Mouse (Mus musculus): Measurements from ENCODE around the gene Crebbp. TPM values are rescaled to one million over a fixed set of nuclear protein-coding genes. Genes with fewer than 3 reads are reported as not detected.

Gene Crebbp
- total and polyA plus RNA-seq, 3 experiments = 5.4 to 18.8 (median 14.7) TPM

DNA sequence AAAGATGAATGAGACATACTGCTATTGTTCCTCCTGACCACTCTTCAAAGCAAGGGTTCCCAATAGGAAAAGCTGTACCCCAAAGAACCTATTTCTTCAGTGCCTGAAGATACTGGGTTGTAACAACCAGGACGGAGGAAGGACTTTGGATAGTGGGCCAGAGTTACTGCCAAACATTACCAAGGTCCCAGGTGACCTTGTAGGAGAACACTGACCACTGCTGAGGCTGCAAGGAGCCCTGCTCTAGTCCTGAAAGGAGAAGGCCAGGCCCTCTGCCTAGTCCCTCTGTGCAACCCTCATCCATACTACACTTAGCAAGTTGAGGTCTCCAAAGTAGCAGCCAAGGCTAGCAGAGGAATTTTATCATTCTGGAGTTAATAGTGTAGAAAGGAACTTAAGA, 60.7 kb downstream of the Crebbp start:
- Histone ChIP-seq H3K27me3 (replicated peaks) (no peaks in the 10 kb centered on the region), H3K79me2 (replicated peaks; ENCODE audit: control insufficient read depth, extremely low read depth, insufficient read depth, poor library complexity, severe bottlenecking) (peaks cover 27% of the 10 kb centered on the region), H3K36me3 (replicated peaks in 1 of 2; ENCODE audit: control insufficient read depth in 1 of 2, insufficient read depth in 1 of 2, low read length in 1 of 2) (peaks cover 19 to 61% of the 10 kb centered on the region in 2 experiments), H3K4me1 (ENCODE audit: control insufficient read depth in 1 of 2, insufficient read depth in 2 of 2) (peaks cover 0 to 42% of the 10 kb centered on the region in 2 experiments; a peak in 2 of 4 replicates), H3K27ac (ENCODE audit: insufficient read depth, low read depth) (no peak overlapping the region), H3K4me2 (ENCODE audit: insufficient read depth, low read depth, poor library complexity, severe bottlenecking) (no peak overlapping the region), H3K9me3 (replicated peaks; ENCODE audit: low read length) (no peaks in the 10 kb centered on the region), H3K4me3 (replicated peaks in 1 of 3; ENCODE audit: low read depth in 2 of 3, low read length in 2 of 3, poor library complexity in 1 of 3) (no peak overlapping the region), H3K9ac (ENCODE audit: insufficient read depth, low read depth) (no peak overlapping the region)
- no peak for DNase-seq (ENCODE audit: extremely low read depth)
- TF ChIP-seq HCFC1 (IDR thresholded peaks at IDR 0.05; ENCODE audit: low read depth, low read length) (no peak), CHD2 (IDR thresholded peaks at IDR 0.05; ENCODE audit: low read length) (no peak), NELFE (IDR thresholded peaks at IDR 0.05; ENCODE audit: low read depth, low read length) (no peak), PAX5 (IDR thresholded peaks at IDR 0.05; ENCODE audit: low read length) (no peak), E2F4 (IDR thresholded peaks at IDR 0.05; ENCODE audit: insufficient replicate concordance, low read depth, low read length) (no peak), POLR2A (IDR thresholded peaks at IDR 0.05; ENCODE audit: low read depth, low read length) (no peak), TCF12 (IDR thresholded peaks at IDR 0.05; ENCODE audit: low read depth, low read length) (no peak), ZMIZ1 (IDR thresholded peaks at IDR 0.05; ENCODE audit: low read depth, low read length) (no peak), CTCF (conservative IDR thresholded peaks at IDR 0.05 in 1 of 2, IDR thresholded peaks at IDR 0.05 in 1 of 2; ENCODE audit: low read depth in 2 of 2, low read length in 2 of 2) (no peak), BHLHE40 (IDR thresholded peaks at IDR 0.05; ENCODE audit: low read depth, low read length) (no peak), ELF1 (IDR thresholded peaks at IDR 0.05; ENCODE audit: low read depth, low read length) (no peak), USF2 (conservative IDR thresholded peaks at IDR 0.05; ENCODE audit: low read depth, low read length) (no peak), USF1 (IDR thresholded peaks at IDR 0.05; ENCODE audit: low read depth, low read length) (no peak), JUND (conservative IDR thresholded peaks at IDR 0.05; ENCODE audit: low read depth, low read length) (no peak), JUN (IDR thresholded peaks at IDR 0.05; ENCODE audit: insufficient read depth, low read depth, low read length) (no peak), MAZ (IDR thresholded peaks at IDR 0.05; ENCODE audit: low read depth, low read length) (no peak)
- dilution Hi-C loops (cut with MboI; ENCODE audit: extremely low pct_ligation_motif_present, extremely low pct_unique_long_range_greater_than_20kb, low sequenced_read_pairs) (no loop called here), in situ Hi-C loops (cut with MboI; ENCODE audit: low pct_ligation_motif_present, low pct_unique_long_range_greater_than_20kb, low sequenced_read_pairs) (no loop called here)

DNA sequence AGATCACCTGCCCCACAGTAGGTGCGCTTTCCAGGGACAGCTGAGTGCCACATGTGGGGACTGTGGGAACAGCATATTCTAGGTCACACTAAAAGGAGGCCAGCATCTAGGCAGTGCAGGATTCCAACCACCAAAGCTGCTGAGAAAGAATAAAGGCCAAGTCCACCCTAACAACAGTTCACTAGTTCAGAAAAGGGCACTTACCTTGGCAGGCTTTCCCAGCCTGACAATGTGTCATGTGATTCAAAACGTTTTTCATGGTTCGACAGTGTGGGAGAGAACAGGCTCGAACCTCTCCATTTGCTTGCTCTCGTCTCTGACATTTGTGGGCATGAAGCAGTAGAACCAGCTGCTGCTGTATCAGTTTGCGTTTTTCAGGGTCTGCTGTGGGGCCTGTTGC, 75.3 kb downstream of the Crebbp start:
- no peaks in the 10 kb centered on the region for H3K27me3 ChIP-seq (replicated peaks)
- 0 out of 4 replicates have a peak, but pooled peaks cover 0 to 9% of the 10 kb centered on the region in 2 experiments for H3K4me1 ChIP-seq (ENCODE audit: control insufficient read depth in 1 of 2, insufficient read depth in 2 of 2)
- no peak for DNase-seq (ENCODE audit: extremely low read depth)
- H3K4me2 ChIP-seq (ENCODE audit: insufficient read depth, low read depth, poor library complexity, severe bottlenecking) = no peak overlapping the region
- dilution Hi-C loops (cut with MboI; ENCODE audit: extremely low pct_ligation_motif_present, extremely low pct_unique_long_range_greater_than_20kb, low sequenced_read_pairs) = no loop called here
- peaks cover 28 to 60% of the 10 kb centered on the region in 2 experiments for H3K36me3 ChIP-seq (replicated peaks in 1 of 2; ENCODE audit: control insufficient read depth in 1 of 2, insufficient read depth in 1 of 2, low read length in 1 of 2)
- H3K9me3 ChIP-seq (replicated peaks; ENCODE audit: low read length) = no peaks in the 10 kb centered on the region
- in situ Hi-C loops (cut with MboI; ENCODE audit: low pct_ligation_motif_present, low pct_unique_long_range_greater_than_20kb, low sequenced_read_pairs) = no loop called here
- no peak for TF ChIP-seq USF1 (IDR thresholded peaks at IDR 0.05; ENCODE audit: low read depth, low read length)
- H3K9ac ChIP-seq (ENCODE audit: insufficient read depth, low read depth) = no peak overlapping the region
- no peak overlapping the region for H3K4me3 ChIP-seq (replicated peaks in 1 of 3; ENCODE audit: low read depth in 2 of 3, low read length in 2 of 3, poor library complexity in 1 of 3)
- H3K27ac ChIP-seq (ENCODE audit: insufficient read depth, low read depth) = no peak overlapping the region
- H3K79me2 ChIP-seq (replicated peaks; ENCODE audit: control insufficient read depth, extremely low read depth, insufficient read depth, poor library complexity, severe bottlenecking) = peaks cover 14% of the 10 kb centered on the region; the same call in 1 of the 2 replicates

Measured in CH12.LX (cell line).